Comparison of ENCODE assay signal across 23 mouse cellular contexts in genomic region chr10:7033459-7033858, GRCm38 (mm10). TPM values are rescaled to one million over a fixed set of nuclear protein-coding genes. Genes with fewer than 3 reads are reported as not detected.
DNase-seq lines count a peak whose midpoint lies in the region; ATAC-seq and TF ChIP-seq lines count a peak whose summit lies in the region.
"Had no signal": no experiment of that assay in that cellular context is flagged by ENCODE, and none has a peak within 500 bp of the region (broad histone marks: within the 10 kb centered on the region; RNA-seq: fewer than 3 reads in every experiment).

No protein-coding gene starts in this region.

- no peaks in the 10 kb centered on the region for H3K4me1 ChIP-seq in forebrain, postnatal 0 days (ENCODE audit: insufficient read depth)
- H3K4me1 ChIP-seq in forebrain, embryonic 10.5 days = no peaks in the 10 kb centered on the region
- H3K4me1 ChIP-seq: embryonic facial prominence, embryonic 10.5 days; embryonic facial prominence, embryonic 12.5 days; forebrain, embryonic 12.5 days had no signal

- no peaks in the 10 kb centered on the region for H3K9me3 ChIP-seq in forebrain, postnatal 0 days (ENCODE audit: low read length)
- no peaks in the 10 kb centered on the region for H3K9me3 ChIP-seq in forebrain, embryonic 10.5 days
- H3K9me3 ChIP-seq: embryonic facial prominence, embryonic 10.5 days; embryonic facial prominence, embryonic 12.5 days; forebrain, embryonic 12.5 days; G1E had no signal

- WGBS in forebrain, postnatal 0 days = 86% methylated on average over 2 of the region's 2 CpGs
- 91% methylated on average over 2 of the region's 2 CpGs for WGBS in forebrain, embryonic 10.5 days

- TF ChIP-seq CTCF in forebrain, postnatal 0 days (IDR thresholded peaks at IDR 0.05; ENCODE audit: low read depth) = no peak

- no peaks in the 10 kb centered on the region for H3K36me3 ChIP-seq in forebrain, postnatal 0 days (ENCODE audit: insufficient read depth)
- no peaks in the 10 kb centered on the region for H3K36me3 ChIP-seq in forebrain, embryonic 10.5 days (replicated peaks)
- no peaks in the 10 kb centered on the region for H3K36me3 ChIP-seq in splenic B cell, adult 2 months (ENCODE audit: control insufficient read depth, insufficient read depth, low read length, poor library complexity, severe bottlenecking)
- H3K36me3 ChIP-seq: embryonic facial prominence, embryonic 10.5 days; embryonic facial prominence, embryonic 12.5 days; forebrain, embryonic 12.5 days; G1E had no signal

- H3K27me3 ChIP-seq in forebrain, postnatal 0 days (ENCODE audit: insufficient read depth, low read length) = no peaks in the 10 kb centered on the region
- H3K27me3 ChIP-seq in forebrain, embryonic 10.5 days (ENCODE audit: poor library complexity, severe bottlenecking) = no peaks in the 10 kb centered on the region
- no peaks in the 10 kb centered on the region for H3K27me3 ChIP-seq in splenic B cell, adult 2 months (ENCODE audit: control insufficient read depth, insufficient read depth, low read length, poor library complexity, severe bottlenecking)
- H3K27me3 ChIP-seq: embryonic facial prominence, embryonic 12.5 days; forebrain, embryonic 12.5 days; Patski had no signal

- peak; percentile 48; the same call in 1 of the 2 replicates for ATAC-seq in forebrain, postnatal 0 days
- 0 out of 2 replicates have a peak, but pooled peaks have one; percentile 21 for ATAC-seq in granulocyte monocyte progenitor cell, adult 5-6 weeks (replicated peaks; ENCODE audit: poor library complexity, severe bottlenecking)
- no peak for ATAC-seq in megakaryocyte-erythroid progenitor cell, adult 5-6 weeks (replicated peaks; ENCODE audit: low FRiP score, low TSS enrichment, poor library complexity, severe bottlenecking)
- ATAC-seq: activated CD4-positive, CD25-positive, alpha-beta regulatory T cell, adult 4 months; forebrain, embryonic 14.5 days; forebrain, embryonic 16.5 days; Patski had no signal

- no peak overlapping the region for H3K9ac ChIP-seq in forebrain, postnatal 0 days
- H3K9ac ChIP-seq: embryonic facial prominence, embryonic 12.5 days; forebrain, embryonic 12.5 days had no signal

- no peak overlapping the region for H3K27ac ChIP-seq in forebrain, postnatal 0 days (ENCODE audit: low read depth, low read length)
- no peak overlapping the region for H3K27ac ChIP-seq in forebrain, embryonic 10.5 days
- H3K27ac ChIP-seq: embryonic facial prominence, embryonic 10.5 days; embryonic facial prominence, embryonic 12.5 days; forebrain, embryonic 12.5 days had no signal

- no peak overlapping the region for H3K4me3 ChIP-seq in forebrain, postnatal 0 days (ENCODE audit: low read depth, low read length)
- H3K4me3 ChIP-seq in forebrain, embryonic 10.5 days = no peak overlapping the region
- H3K4me3 ChIP-seq: embryonic facial prominence, embryonic 10.5 days; embryonic facial prominence, embryonic 12.5 days; forebrain, embryonic 12.5 days had no signal

- no peak for DNase-seq in forebrain, postnatal 0 days
- no peak for DNase-seq in forebrain, embryonic 10.5 days (ENCODE audit: extremely low spot score, low spot score)
- peak; percentile 21 for DNase-seq in splenic B cell, adult 2 months (ENCODE audit: low read depth, low spot score)
- DNase-seq in layer of hippocampus, adult 8-10 months (ENCODE audit: low spot score in 2 of 2) = no peak
- DNase-seq: adrenal gland, adult 8-10 months; adrenal gland, postnatal 14 days; adrenal gland, postnatal 36 days; cerebellum, adult 11-12 months; cerebellum, adult 2 months; cerebellum, adult 9-10 months; cerebellum, postnatal 10 days; cerebellum, postnatal 25 days had no signal

- no peak overlapping the region for H3K4me2 ChIP-seq in forebrain, postnatal 0 days (ENCODE audit: low read depth)
- H3K4me2 ChIP-seq: embryonic facial prominence, embryonic 12.5 days; forebrain, embryonic 12.5 days had no signal

RNA-seq across cellular contexts. Expression of gene Ipcef1, which starts 18.8 kb away (rescaled TPM):
- 12.0 and 13.7 TPM in 2 replicates for total RNA-seq in forebrain, postnatal 0 days (2014; rRNA removed)
- 1.6 and 2.2 TPM in 2 replicates for polyA plus RNA-seq in forebrain, postnatal 0 days (2015; fragmentation: Nextera tagmentation; extraction: Ambion mirVana)
- polyA plus RNA-seq in forebrain, embryonic 10.5 days (2016; fragmentation: Nextera tagmentation; extraction: Ambion mirVana) = 0.26 and 0.42 TPM in 2 replicates
- total RNA-seq in granulocyte monocyte progenitor cell, adult 5-6 weeks (2014; fragmentation: Nextera tagmentation) = 2.6 and 6.9 TPM in 2 replicates
- 2.1 and 3.4 TPM in 2 replicates for total RNA-seq in granulocyte monocyte progenitor cell, adult 5-6 weeks (2017)
- 2.5 and 9.7 TPM in 2 replicates for total RNA-seq in megakaryocyte-erythroid progenitor cell, adult 5-6 weeks (2014; fragmentation: Nextera tagmentation)
- 1.4 and 6.4 TPM in 2 replicates for total RNA-seq in megakaryocyte-erythroid progenitor cell, adult 5-6 weeks (2017)
- 10 to 100 TPM; 16.0 to 26.8 (median 22.0) TPM for total RNA-seq in layer of hippocampus, adult 8-10 months (2022)
- polyA plus RNA-seq: C2C12, G1E, Patski had no signal
